Mouse (Mus musculus) CH12.LX (cell line): ENCODE results near the gene Adgrl3. TPM values are rescaled to one million over a fixed set of nuclear protein-coding genes. Genes with fewer than 3 reads are reported as not detected.

Experiments
- DNase-seq: peaks from one replicate; pipeline ENCODE4 v3.0.0-alpha.2; 2013; ENCODE audit errors: extremely low read depth
- H3K27ac ChIP-seq: 2 replicates; pipeline ENCODE4 v1.5.1; 2012; ENCODE audit warnings: low read depth, mild to moderate bottlenecking, control low read depth, moderate library complexity; ENCODE audit not compliant: insufficient read depth
- H3K27me3 ChIP-seq: replicated peaks from 2 replicates; pipeline ENCODE3; 2012; ENCODE audit warnings: inconsistent platforms
- H3K36me3 ChIP-seq, 2 experiments: replicated peaks in 1 of 2; 2 replicates each; pipeline versions ENCODE3 to v1.6.1; 2012; ENCODE audit warnings: inconsistent platforms in 1 of 2, low read length in 1 of 2, mild to moderate bottlenecking in 1 of 2, mixed read lengths in 1 of 2, moderate library complexity in 1 of 2; ENCODE audit not compliant: control insufficient read depth in 1 of 2, insufficient read depth in 1 of 2
- H3K4me1 ChIP-seq, 2 experiments: 2 replicates each; pipeline ENCODE4 v1.6.1; 2012; ENCODE audit warnings: inconsistent platforms in 1 of 2, moderate library complexity in 1 of 2; ENCODE audit not compliant: insufficient read depth in 2 of 2, control insufficient read depth in 1 of 2
- H3K4me2 ChIP-seq: 2 replicates; pipeline ENCODE4 v1.6.1; 2012; ENCODE audit warnings: low read depth, mild to moderate bottlenecking, control low read depth; ENCODE audit not compliant: poor library complexity, insufficient read depth, severe bottlenecking
- H3K4me3 ChIP-seq, 3 experiments: fragments of 150-350 bp in 1 of 3; sonication (generic) in 1 of 3; replicated peaks in 1 of 3; 2 replicates each; pipeline versions ENCODE3 to v1.5.1; 2011 to 2012; ENCODE audit warnings: low read depth in 2 of 3, low read length in 2 of 3, mild to moderate bottlenecking in 2 of 3, moderate library complexity in 2 of 3, control low read depth in 1 of 3, improper control_type of control experiment in 1 of 3, inconsistent platforms in 1 of 3, mixed read lengths in 1 of 3; ENCODE audit not compliant: poor library complexity in 1 of 3
- H3K79me2 ChIP-seq: replicated peaks from 2 replicates; pipeline ENCODE4 v1.6.1; 2012; ENCODE audit warnings: mild to moderate bottlenecking, moderate library complexity; ENCODE audit not compliant: control insufficient read depth, poor library complexity, insufficient read depth, severe bottlenecking; ENCODE audit errors: extremely low read depth
- H3K9ac ChIP-seq: 2 replicates; pipeline ENCODE4 v1.6.1; 2012; ENCODE audit warnings: low read depth, mild to moderate bottlenecking, control low read depth, moderate library complexity; ENCODE audit not compliant: insufficient read depth
- H3K9me3 ChIP-seq: replicated peaks from 2 replicates; pipeline ENCODE3; 2012; ENCODE audit warnings: low read length, inconsistent platforms, mixed read lengths
- CHD1 ChIP-seq: IDR thresholded peaks from 2 replicates; pipeline ENCODE4 v1.6.1; 2012; ENCODE audit warnings: low read depth, low read length, improper control_type of control experiment, inconsistent platforms
- CHD2 ChIP-seq: IDR thresholded peaks from 2 replicates; pipeline ENCODE4 v1.6.1; 2011; ENCODE audit warnings: low read length, improper control_type of control experiment
- GABPA ChIP-seq: IDR thresholded peaks from 2 replicates; pipeline ENCODE4 v1.6.1; 2012; ENCODE audit warnings: low read depth, low read length, improper control_type of control experiment, inconsistent platforms; ENCODE audit not compliant: insufficient replicate concordance
- HCFC1 ChIP-seq: IDR thresholded peaks from 2 replicates; pipeline ENCODE4 v1.6.1; 2012; ENCODE audit warnings: low read depth, mild to moderate bottlenecking, inconsistent platforms, low read length, improper control_type of control experiment
- JUN ChIP-seq: IDR thresholded peaks from 2 replicates; pipeline ENCODE4 v1.6.1; 2011; ENCODE audit warnings: low read depth, mild to moderate bottlenecking, low read length, improper control_type of control experiment, moderate library complexity; ENCODE audit not compliant: insufficient read depth
- KAT2A ChIP-seq: IDR thresholded peaks from 2 replicates; pipeline ENCODE4 v1.6.1; 2012; ENCODE audit warnings: low read length, improper control_type of control experiment, inconsistent platforms; ENCODE audit not compliant: insufficient replicate concordance
- MAFK ChIP-seq: IDR thresholded peaks from 2 replicates; pipeline ENCODE4 v1.6.1; 2011; ENCODE audit warnings: low read length, improper control_type of control experiment; ENCODE audit not compliant: insufficient replicate concordance
- MXI1 ChIP-seq: IDR thresholded peaks from 2 replicates; pipeline ENCODE4 v1.6.1; 2011; ENCODE audit warnings: mild to moderate bottlenecking, low read depth, low read length, improper control_type of control experiment
- MYC ChIP-seq: IDR thresholded peaks from 2 replicates; pipeline ENCODE4 v1.6.1; 2011; ENCODE audit warnings: low read depth, mild to moderate bottlenecking, improper control_type of control experiment, low read length
- NELFE ChIP-seq: IDR thresholded peaks from 2 replicates; pipeline ENCODE4 v1.6.1; 2011; ENCODE audit warnings: low read depth, low read length, improper control_type of control experiment
- NRF1 ChIP-seq: IDR thresholded peaks from 2 replicates; pipeline ENCODE4 v1.6.1; 2014; ENCODE audit warnings: low read depth, mild to moderate bottlenecking, inconsistent platforms, low read length, improper control_type of control experiment, moderate library complexity
- PAX5 ChIP-seq: IDR thresholded peaks from 2 replicates; pipeline ENCODE4 v1.6.1; 2012; ENCODE audit warnings: low read length, inconsistent platforms, mixed read lengths
- POLR2A ChIP-seq: IDR thresholded peaks from 2 replicates; pipeline ENCODE4 v1.6.1; 2011; ENCODE audit warnings: low read depth, mild to moderate bottlenecking, improper control_type of control experiment, low read length
- RCOR1 ChIP-seq: conservative IDR thresholded peaks from 2 replicates; pipeline ENCODE4 v1.6.1; 2012; ENCODE audit warnings: low read depth, mild to moderate bottlenecking, inconsistent platforms, low read length, improper control_type of control experiment
- SIN3A ChIP-seq: IDR thresholded peaks from 2 replicates; pipeline ENCODE4 v1.6.1; 2012; ENCODE audit warnings: low read length, improper control_type of control experiment, inconsistent platforms
- SMC3 ChIP-seq: IDR thresholded peaks from 2 replicates; pipeline ENCODE4 v1.6.1; 2011; ENCODE audit warnings: low read depth, low read length, improper control_type of control experiment
- TBP ChIP-seq: conservative IDR thresholded peaks from 2 replicates; pipeline ENCODE4 v1.6.1; 2011; ENCODE audit warnings: low read depth, low read length, improper control_type of control experiment
- UBTF ChIP-seq: IDR thresholded peaks from 2 replicates; pipeline ENCODE4 v1.6.1; 2012; ENCODE audit warnings: low read depth, mild to moderate bottlenecking, inconsistent platforms, low read length, improper control_type of control experiment, moderate library complexity
- USF2 ChIP-seq: conservative IDR thresholded peaks from 2 replicates; pipeline ENCODE4 v1.6.1; 2011; ENCODE audit warnings: low read depth, low read length, improper control_type of control experiment
- ZC3H11A ChIP-seq: IDR thresholded peaks from 2 replicates; pipeline ENCODE4 v1.6.1; 2012; ENCODE audit warnings: low read depth, mild to moderate bottlenecking, inconsistent platforms, low read length, improper control_type of control experiment
- ZMIZ1 ChIP-seq: IDR thresholded peaks from 2 replicates; pipeline ENCODE4 v1.6.1; 2012; ENCODE audit warnings: low read depth, mild to moderate bottlenecking, inconsistent platforms, low read length, improper control_type of control experiment
- ZNF384 ChIP-seq: IDR thresholded peaks from 2 replicates; pipeline ENCODE4 v1.6.1; 2012; ENCODE audit warnings: low read depth, low read length, improper control_type of control experiment, inconsistent platforms
- dilution Hi-C: fragments of 300-500 bp; cut with MboI; formaldehyde crosslinking; loops from 2 replicates; pipeline ENCODE4 v1.14.3; 2020; ENCODE audit warnings: low sequenced_read_pairs; ENCODE audit not compliant: extremely low pct_unique_long_range_greater_than_20kb, extremely low pct_ligation_motif_present
- in situ Hi-C: fragments of 300-500 bp; cut with MboI; formaldehyde crosslinking; loops from 3 replicates; pipeline ENCODE4 v1.14.3; 2019; ENCODE audit warnings: low sequenced_read_pairs, low pct_ligation_motif_present, low pct_unique_long_range_greater_than_20kb, mixed read lengths
- polyA plus RNA-seq: library from polyadenylated mRNA; unstranded; fragments of >175 nt; gene quantifications from 2 replicates; pipeline ENCODE4 v1.2.1, GENCODE M21; 2012; ENCODE audit warnings: low read depth; ENCODE audit not compliant: insufficient read length
- total RNA-seq, 2 experiments: library from RNA; depleted of rRNA; stranded (reverse); fragments of 300-350 nt in 1 of 2; fragments of >200 nt in 1 of 2; gene quantifications; 2 replicates each; pipeline ENCODE4 v1.2.3; 2012 to 2014

Adgrl3 gene
- total and polyA plus RNA-seq, 3 experiments: 0.13 TPM; not detected in 2

DNA sequence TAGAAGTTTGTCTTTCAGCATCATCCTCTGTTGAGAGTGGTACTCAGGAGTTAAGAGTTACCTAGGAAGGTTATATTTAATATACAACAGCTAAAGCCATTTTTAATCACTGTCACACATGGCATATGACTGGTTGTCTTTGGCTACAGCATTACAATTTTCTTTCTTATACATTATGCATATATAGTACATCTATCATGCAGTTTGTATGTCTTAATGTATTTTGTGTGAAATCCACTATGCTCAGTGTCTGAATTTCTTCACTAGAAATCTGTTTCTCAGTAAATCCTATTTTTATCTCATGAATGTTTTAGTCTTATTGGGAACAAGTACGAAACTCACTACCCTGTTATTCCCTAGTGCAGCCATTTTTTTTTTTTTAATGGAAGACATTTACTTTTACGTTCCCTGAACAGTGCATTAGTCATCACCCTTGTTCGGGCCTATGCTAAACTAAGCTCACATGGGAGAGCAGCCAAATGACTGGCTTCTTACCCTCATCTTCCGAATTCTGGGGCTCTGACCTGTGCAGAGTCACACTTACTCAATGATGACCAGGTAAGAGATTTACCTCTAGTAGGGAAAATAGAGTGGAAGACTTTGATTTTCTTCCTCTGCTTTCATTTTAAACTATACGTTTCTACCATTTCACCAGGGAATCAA lies 63.9 kb downstream of the Adgrl3 start:
- Histone ChIP-seq H3K27me3 (no peaks in the 10 kb centered on the region), H3K36me3 (no peaks in the 10 kb centered on the region), H3K4me2 (no peak overlapping the region), H3K9ac (no peak overlapping the region), H3K4me1 (peaks cover 0 to 3% of the 10 kb centered on the region in 2 experiments; a peak in 1 of 4 replicates), H3K4me3 (no peak overlapping the region), H3K79me2 (no peaks in the 10 kb centered on the region), H3K9me3 (no peaks in the 10 kb centered on the region), H3K27ac (no peak overlapping the region)
- no peak for DNase-seq
- TF ChIP-seq CHD2 (no peak), JUN (no peak), ZNF384 (no peak), SIN3A (no peak), ZC3H11A (no peak), RCOR1 (no peak), MYC (no peak), SMC3 (no peak), TBP (no peak), PAX5 (no peak), MXI1 (no peak), USF2 (no peak), ZMIZ1 (no peak), HCFC1 (no peak)
- in situ Hi-C loops: no loop called here
- dilution Hi-C loops: no loop called here

DNA sequence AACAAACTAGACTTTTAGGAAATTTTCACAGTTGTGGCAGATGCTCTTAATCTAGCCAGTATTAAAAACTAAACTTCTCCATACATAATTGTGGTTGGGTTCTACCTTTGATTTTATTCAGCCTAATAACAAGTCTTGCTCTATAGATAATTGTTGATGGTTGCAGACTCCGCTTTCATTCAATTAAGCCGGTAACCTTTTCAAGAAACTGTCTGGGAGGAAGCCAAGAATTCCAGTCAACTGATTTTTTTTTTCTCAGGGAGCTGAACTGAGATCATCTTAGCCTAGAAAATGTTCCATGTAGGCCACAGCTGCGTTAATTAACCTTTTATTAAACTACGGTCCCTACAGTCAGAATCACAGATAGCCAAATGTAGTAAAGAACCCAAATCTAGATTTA lies 65.2 kb downstream of the Adgrl3 start:
- Histone ChIP-seq H3K79me2 (no peaks in the 10 kb centered on the region), H3K4me2 (no peak overlapping the region), H3K4me3 (no peak overlapping the region), H3K9me3 (no peaks in the 10 kb centered on the region), H3K36me3 (no peaks in the 10 kb centered on the region), H3K27me3 (no peaks in the 10 kb centered on the region), H3K9ac (no peak overlapping the region), H3K4me1 (peaks cover 0 to 3% of the 10 kb centered on the region in 2 experiments; a peak in 1 of 4 replicates), H3K27ac (no peak overlapping the region)
- in situ Hi-C loops: no loop called here
- dilution Hi-C loops: no loop called here
- TF ChIP-seq SIN3A (no peak), CHD2 (no peak), MAFK (no peak), POLR2A (no peak), ZMIZ1 (no peak), CHD1 (no peak), TBP (no peak), SMC3 (no peak), GABPA (no peak), UBTF (no peak), KAT2A (no peak), MYC (no peak), NELFE (no peak), MXI1 (no peak), ZC3H11A (no peak), PAX5 (no peak), NRF1 (no peak)
- DNase-seq: no peak
